Mouse (Mus musculus) kidney, embryonic 16.5 days (tissue): ENCODE results near the gene Grid1. TPM values are rescaled to one million over a fixed set of nuclear protein-coding genes. Genes with fewer than 3 reads are reported as not detected.

Experiments used
- ATAC-seq: fragments of 200-750 bp; cut with Nextera tagmentation; 2 replicates; pipeline ENCODE4 v1.8.0; 2017; ENCODE audit warnings: moderate TSS enrichment; ENCODE audit not compliant: low FRiP score, low TSS enrichment
- H3K27ac ChIP-seq: fragments of 300-500 bp; sonication (generic); 2 replicates; pipeline ENCODE4 v1.5.1; 2014; ENCODE audit warnings: low read length
- H3K27me3 ChIP-seq: fragments of 300-500 bp; sonication (generic); 2 replicates; pipeline ENCODE4 v1.6.1; 2014; ENCODE audit warnings: low read length, control low read depth, mixed read lengths; ENCODE audit not compliant: insufficient read depth
- H3K36me3 ChIP-seq: fragments of 300-500 bp; sonication (generic); 2 replicates; pipeline ENCODE4 v1.6.1; 2014; ENCODE audit warnings: low read length, control low read depth, mixed read lengths; ENCODE audit not compliant: insufficient read depth
- H3K4me1 ChIP-seq: fragments of 300-500 bp; sonication (generic); 2 replicates; pipeline ENCODE4 v1.6.1; 2014; ENCODE audit warnings: low read length, control low read depth, mixed read lengths; ENCODE audit not compliant: insufficient read depth
- H3K4me2 ChIP-seq: fragments of 300-500 bp; sonication (generic); replicated peaks from 2 replicates; pipeline ENCODE4 v1.6.1; 2014; ENCODE audit warnings: low read depth, low read length
- H3K4me3 ChIP-seq: fragments of 300-500 bp; sonication (generic); 2 replicates; pipeline ENCODE4 v1.5.1; 2014; ENCODE audit warnings: mild to moderate bottlenecking, low read length
- H3K9ac ChIP-seq: fragments of 300-500 bp; sonication (generic); replicated peaks from 2 replicates; pipeline ENCODE4 v1.6.1; 2014; ENCODE audit warnings: low read length
- H3K9me3 ChIP-seq: fragments of 300-500 bp; sonication (generic); 2 replicates; pipeline ENCODE4 v1.6.1; 2016; ENCODE audit warnings: low read length, control low read depth
- WGBS: fragments of 180-500 bp; shearing (Covaris S2); extraction: QIAGEN DNeasy Blood & Tissue Kit; methylation state at CpG from one replicate; pipeline ENCODE4 v1.1.7; 2014; 5-methylcytosine and 5-hydroxymethylcytosine counted together
- polyA plus RNA-seq: library from polyadenylated mRNA; unstranded; fragments of >200 nt; fragmentation: Nextera tagmentation; extraction: Ambion mirVana; gene quantifications from 2 replicates; pipeline ENCODE4 v1.2.1, GENCODE M21; 2015

Gene Grid1
- polyA plus RNA-seq, 1 experiment from 2014 or later: 0.89 TPM

- 5% methylated on average over 33 of the region's 33 CpGs for WGBS
Observed at GRCm38 (mm10) chr14:34896253-34896982, 76.5 kb downstream of the Grid1 start.

GRCm38 (mm10) chr14:34903854-34904253 lies 83.9 kb downstream of the Grid1 start:
- no peak for ATAC-seq
- Histone ChIP-seq H3K27ac (no peak overlapping the region), H3K36me3 (no peaks in the 10 kb centered on the region), H3K4me3 (no peak overlapping the region), H3K9ac (no peak overlapping the region), H3K27me3 (no peaks in the 10 kb centered on the region), H3K4me2 (no peak overlapping the region), H3K9me3 (no peaks in the 10 kb centered on the region), H3K4me1 (no peaks in the 10 kb centered on the region)
- 77% methylated on average over 4 of the region's 4 CpGs for WGBS

More at GRCm38 (mm10) chr14:34896253-34896982, 76.5 kb downstream of the Grid1 start:
- Histone ChIP-seq H3K4me3 (peak overlapping the region; percentile 31), H3K4me2 (peak overlapping the region; percentile 57), H3K27ac (no peak overlapping the region), H3K9me3 (no peaks in the 10 kb centered on the region), H3K36me3 (no peaks in the 10 kb centered on the region), H3K27me3 (no peaks in the 10 kb centered on the region; the same call in 1 of the 2 replicates), H3K9ac (peak overlapping the region; percentile 26; the same call in 1 of the 2 replicates), H3K4me1 (peaks cover 3% of the 10 kb centered on the region; the same call in 1 of the 2 replicates)
- ATAC-seq: peak; percentile 43; the same call in 1 of the 2 replicates

GRCm38 (mm10) chr14:34905697-34906096 lies 85.8 kb downstream of the Grid1 start:
- Histone ChIP-seq H3K4me2 (no peak overlapping the region), H3K4me3 (no peak overlapping the region), H3K27ac (no peak overlapping the region), H3K9ac (no peak overlapping the region), H3K4me1 (no peaks in the 10 kb centered on the region), H3K36me3 (no peaks in the 10 kb centered on the region), H3K9me3 (no peaks in the 10 kb centered on the region), H3K27me3 (no peaks in the 10 kb centered on the region)
- no peak for ATAC-seq
- WGBS: 71% methylated on average over 2 of the region's 2 CpGs

- H3K9me3 ChIP-seq: no peaks in the 10 kb centered on the region
- H3K27me3 ChIP-seq: no peaks in the 10 kb centered on the region
- H3K36me3 ChIP-seq: no peaks in the 10 kb centered on the region
- H3K4me2 ChIP-seq: no peak overlapping the region
- H3K27ac ChIP-seq: no peak overlapping the region
- H3K4me3 ChIP-seq: no peak overlapping the region
- 75% methylated on average over 2 of the region's 2 CpGs for WGBS
- no peak overlapping the region for H3K9ac ChIP-seq
- no peak for ATAC-seq
- no peaks in the 10 kb centered on the region for H3K4me1 ChIP-seq
Observed at GRCm38 (mm10) chr14:34908366-34908765, 88.5 kb downstream of the Grid1 start.

GRCm38 (mm10) chr14:34908804-34909203 lies 88.9 kb downstream of the Grid1 start:
- no peak for ATAC-seq
- 27% methylated on average over 4 of the region's 4 CpGs for WGBS

DNA sequence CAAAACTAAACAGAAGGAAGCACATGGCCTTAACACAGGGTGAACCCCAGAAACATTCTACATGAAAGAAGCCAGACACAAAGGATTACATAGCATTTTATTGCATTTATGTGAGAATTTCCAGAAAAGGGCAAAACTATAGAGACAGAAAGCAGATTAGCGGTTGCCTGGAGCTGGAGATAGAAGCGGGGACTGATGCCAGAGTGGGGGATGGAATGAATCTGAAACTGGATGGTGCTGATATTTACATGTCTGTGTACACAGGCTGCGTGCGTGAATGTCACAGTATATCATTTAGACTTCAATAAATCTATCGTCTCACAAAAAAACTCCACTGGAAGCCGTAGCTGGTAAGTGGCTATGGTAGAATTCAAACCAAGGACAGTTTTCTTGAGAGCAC lies 96.4 kb downstream of the Grid1 start:
- Histone ChIP-seq H3K9me3 (no peaks in the 10 kb centered on the region), H3K36me3 (no peaks in the 10 kb centered on the region), H3K4me2 (no peak overlapping the region), H3K27me3 (no peaks in the 10 kb centered on the region), H3K9ac (no peak overlapping the region), H3K27ac (no peak overlapping the region), H3K4me3 (no peak overlapping the region), H3K4me1 (no peaks in the 10 kb centered on the region)
- ATAC-seq: no peak
- 72% methylated on average over 6 of the region's 6 CpGs for WGBS

More at GRCm38 (mm10) chr14:34908804-34909203, 88.9 kb downstream of the Grid1 start:
- Histone ChIP-seq H3K27ac (no peak overlapping the region), H3K36me3 (no peaks in the 10 kb centered on the region), H3K4me3 (no peak overlapping the region), H3K9me3 (no peaks in the 10 kb centered on the region), H3K9ac (no peak overlapping the region), H3K27me3 (no peaks in the 10 kb centered on the region), H3K4me1 (no peaks in the 10 kb centered on the region), H3K4me2 (no peak overlapping the region)

DNA sequence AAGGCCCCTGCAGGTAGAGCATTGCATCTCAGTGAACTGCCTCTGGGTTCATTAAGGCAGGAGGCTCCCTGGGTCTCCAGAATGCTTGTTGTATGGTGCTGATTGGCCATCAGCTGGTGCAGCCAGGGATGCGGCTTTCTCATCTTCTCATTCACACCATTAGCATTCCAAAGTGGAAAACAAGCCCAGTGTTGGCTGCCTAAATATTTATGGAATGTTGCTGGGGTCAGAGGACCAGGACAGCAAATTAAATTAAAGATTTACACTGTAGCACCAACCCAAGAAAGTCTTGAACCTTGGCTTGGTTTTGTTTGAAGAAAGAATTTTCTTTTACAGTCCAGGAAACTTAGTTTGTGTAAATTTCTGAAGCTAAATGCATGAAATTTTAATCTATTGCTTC lies 97.2 kb downstream of the Grid1 start:
- Histone ChIP-seq H3K27me3 (no peaks in the 10 kb centered on the region), H3K9me3 (no peaks in the 10 kb centered on the region), H3K4me3 (no peak overlapping the region), H3K4me2 (no peak overlapping the region), H3K9ac (no peak overlapping the region), H3K4me1 (no peaks in the 10 kb centered on the region), H3K36me3 (no peaks in the 10 kb centered on the region), H3K27ac (0 out of 2 replicates have a peak overlapping the region, but pooled peaks have one; percentile 6)
- ATAC-seq: 0 out of 2 replicates have a peak, but pooled peaks have one; percentile 33
- WGBS: 26% methylated on average over 1 of the region's 1 CpGs

- no peak overlapping the region for H3K27ac ChIP-seq
- WGBS: 82% methylated on average over 6 of the region's 6 CpGs
- H3K36me3 ChIP-seq: no peaks in the 10 kb centered on the region
- H3K4me3 ChIP-seq: no peak overlapping the region
- no peaks in the 10 kb centered on the region for H3K4me1 ChIP-seq
- no peak for ATAC-seq
- H3K27me3 ChIP-seq: no peaks in the 10 kb centered on the region
- H3K4me2 ChIP-seq: no peak overlapping the region
- no peaks in the 10 kb centered on the region for H3K9me3 ChIP-seq
- no peak overlapping the region for H3K9ac ChIP-seq
Observed at GRCm38 (mm10) chr14:34919221-34919620, 99.3 kb downstream of the Grid1 start.

DNA sequence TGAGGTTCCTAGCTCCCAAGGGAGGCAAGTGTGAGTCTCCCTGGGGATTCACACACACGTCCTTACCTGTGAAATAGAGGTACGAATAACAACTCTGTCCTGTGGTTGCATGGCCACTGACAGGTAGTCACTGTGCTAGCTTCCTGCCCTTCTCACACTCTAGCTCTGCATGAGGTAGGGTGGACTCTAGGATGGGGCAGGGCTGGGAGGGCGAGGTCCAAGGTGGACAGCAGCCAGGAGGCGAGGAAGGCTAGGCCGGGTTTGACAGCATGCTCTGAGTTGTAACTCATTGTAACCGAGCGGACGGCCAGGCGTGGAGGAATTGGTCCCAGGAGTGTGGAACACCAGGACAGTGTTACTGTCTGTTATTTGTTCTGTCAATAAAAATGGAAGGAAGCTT lies 101.4 kb downstream of the Grid1 start:
- Histone ChIP-seq H3K9ac (no peak overlapping the region), H3K4me2 (no peak overlapping the region), H3K9me3 (no peaks in the 10 kb centered on the region), H3K27ac (no peak overlapping the region), H3K36me3 (no peaks in the 10 kb centered on the region), H3K4me3 (no peak overlapping the region), H3K4me1 (no peaks in the 10 kb centered on the region), H3K27me3 (no peaks in the 10 kb centered on the region)
- 42% methylated on average over 9 of the region's 9 CpGs for WGBS
- ATAC-seq: peak; percentile 64; the same call in 1 of the 2 replicates

- H3K4me2 ChIP-seq: no peak overlapping the region
- H3K27me3 ChIP-seq: no peaks in the 10 kb centered on the region
- H3K36me3 ChIP-seq: no peaks in the 10 kb centered on the region
- H3K9me3 ChIP-seq: no peaks in the 10 kb centered on the region
- no peaks in the 10 kb centered on the region for H3K4me1 ChIP-seq
- H3K9ac ChIP-seq: no peak overlapping the region
- ATAC-seq: no peak
- no peak overlapping the region for H3K4me3 ChIP-seq
- 64% methylated on average over 5 of the region's 5 CpGs for WGBS
- no peak overlapping the region for H3K27ac ChIP-seq
Observed at GRCm38 (mm10) chr14:34925021-34925420, 105.1 kb downstream of the Grid1 start.
